Mouse (Mus musculus): Measurements from ENCODE around the gene Tspan10. TPM values are rescaled to one million over a fixed set of nuclear protein-coding genes. Genes with fewer than 3 reads are reported as not detected.
A peak's percentile ranks its signal among the peaks of the same experiment; 100 is the strongest.
"Not testable (repeated sequence)": the region's sequence is repeated elsewhere in the genome, so short reads cannot be mapped to it uniquely, and the experiment has no call there.

Gene Tspan10
- not detected in 2 replicates for polyA plus RNA-seq (2015; fragmentation: Nextera tagmentation; extraction: Ambion mirVana)

DNA sequence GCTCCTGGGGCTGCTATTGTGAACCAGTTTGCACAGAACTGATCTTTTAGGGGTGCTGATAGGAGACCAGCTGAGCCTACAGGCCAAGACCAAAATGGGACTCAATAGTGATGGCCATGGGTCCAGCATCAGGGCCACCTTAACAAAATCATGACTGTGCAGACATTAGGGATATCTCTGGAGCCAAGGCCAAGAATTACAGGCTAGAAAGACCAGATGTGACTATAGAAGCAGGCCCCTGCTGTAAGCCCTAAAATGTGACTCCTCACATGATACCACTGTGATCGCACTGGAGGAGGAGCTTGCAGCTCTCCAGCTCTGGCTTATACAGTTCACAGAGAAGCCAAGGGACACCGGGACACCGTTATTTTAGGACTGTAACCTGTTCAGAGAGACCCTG lies at the start of gene Tspan10:
TSS of gene Tspan10 (plus strand) at position 301 of the 400 bp plus-strand sequence.
- Histone ChIP-seq H3K4me1 (no peaks in the 10 kb centered on the region), H3K4me2 (no peak within 1 kb of the TSS), H3K36me3 (no peaks in the 10 kb centered on the region), H3K27ac (no peak within 1 kb of the TSS), H3K4me3 (replicated peaks) (no peak within 1 kb of the TSS), H3K9me3 (replicated peaks) (no peaks in the 10 kb centered on the region), H3K9ac (no peak within 1 kb of the TSS), H3K27me3 (no peaks in the 10 kb centered on the region)
- ATAC-seq (replicated peaks; ENCODE audit: low FRiP score), result no peak
- WGBS, result 91% methylated on average over 3 of the region's 3 CpGs

DNA sequence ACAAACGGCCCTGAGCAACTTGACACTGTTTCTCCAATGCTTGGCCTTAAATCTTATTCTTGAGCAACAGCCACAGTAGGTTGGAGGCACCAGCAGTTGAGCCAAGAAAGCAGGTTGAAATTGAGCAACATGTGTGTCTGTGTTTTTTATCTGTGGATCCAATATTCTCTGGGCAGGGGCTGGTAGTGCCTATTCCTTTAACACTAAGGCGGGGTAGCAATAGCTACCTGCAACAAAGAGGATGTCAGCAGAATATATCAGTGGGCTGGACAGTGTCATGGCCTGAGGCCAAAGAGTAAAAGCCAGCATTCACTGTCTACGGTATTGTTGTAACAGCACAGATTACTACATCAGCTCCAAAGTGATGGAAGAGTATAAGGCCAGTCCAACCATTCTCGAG lies 46.8 kb upstream of the Tspan10 start:
- no peak overlapping the region for H3K9ac ChIP-seq
- H3K36me3 ChIP-seq, result peaks cover 79% of the 10 kb centered on the region
- H3K9me3 ChIP-seq (replicated peaks), result no peaks in the 10 kb centered on the region
- H3K27me3 ChIP-seq, result no peaks in the 10 kb centered on the region
- H3K27ac ChIP-seq, result no peak overlapping the region
- ATAC-seq (replicated peaks; ENCODE audit: low FRiP score), result no peak
- no peak overlapping the region for H3K4me2 ChIP-seq
- 74% methylated on average over 4 of the region's 4 CpGs for WGBS
- no peaks in the 10 kb centered on the region for H3K4me1 ChIP-seq
- H3K4me3 ChIP-seq (replicated peaks), result no peak overlapping the region

DNA sequence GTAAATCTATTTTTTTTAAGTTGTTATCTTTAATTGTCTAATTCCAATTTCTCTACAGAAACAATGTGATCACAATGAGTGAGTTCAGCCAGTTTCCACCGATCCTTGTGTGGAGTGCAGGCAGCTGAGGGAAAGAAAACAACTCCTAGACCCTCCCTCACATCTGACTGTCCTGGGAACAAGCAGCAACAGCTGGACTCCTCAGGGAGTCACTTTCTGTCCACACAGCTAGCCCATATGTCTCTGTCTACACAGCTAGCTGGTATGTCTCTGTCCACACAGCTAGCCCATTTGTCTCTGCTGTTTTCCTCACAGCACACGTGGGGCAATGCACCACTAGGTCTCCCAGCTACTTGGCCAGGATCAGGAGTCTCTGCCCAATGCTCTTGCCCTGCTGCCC lies 44.8 kb upstream of the Tspan10 start:
- H3K4me3 ChIP-seq (replicated peaks), result no peak overlapping the region
- H3K27ac ChIP-seq, result no peak overlapping the region
- WGBS, result 44% methylated on average over 2 of the region's 2 CpGs
- no peaks in the 10 kb centered on the region for H3K27me3 ChIP-seq
- H3K9me3 ChIP-seq (replicated peaks), result no peaks in the 10 kb centered on the region
- H3K4me2 ChIP-seq, result no peak overlapping the region
- H3K36me3 ChIP-seq, result peaks cover 90% of the 10 kb centered on the region
- ATAC-seq (replicated peaks; ENCODE audit: low FRiP score), result no peak
- no peak overlapping the region for H3K9ac ChIP-seq
- H3K4me1 ChIP-seq, result no peaks in the 10 kb centered on the region

DNA sequence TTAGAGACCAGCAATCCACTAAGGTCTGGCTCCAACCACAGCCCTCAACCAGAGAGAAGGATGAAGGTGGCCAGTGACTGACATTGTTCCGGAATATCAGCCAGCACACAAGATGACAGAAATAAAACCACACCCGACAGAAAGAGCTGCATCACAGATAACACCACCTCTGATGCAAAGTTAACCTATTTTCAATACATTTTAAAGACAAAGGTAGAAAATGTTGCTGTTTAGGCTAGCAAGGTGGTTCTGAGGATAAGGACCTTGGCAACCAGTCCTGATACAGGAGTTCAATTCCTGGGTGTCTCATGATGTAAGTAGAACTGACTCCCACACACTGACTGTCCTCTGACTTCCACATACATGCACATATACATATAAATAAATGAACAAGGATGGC lies 43.1 kb upstream of the Tspan10 start:
- Histone ChIP-seq H3K4me2 (no peak overlapping the region), H3K36me3 (peaks cover 92% of the 10 kb centered on the region), H3K27me3 (no peaks in the 10 kb centered on the region), H3K4me1 (no peaks in the 10 kb centered on the region), H3K4me3 (replicated peaks) (no peak overlapping the region), H3K9me3 (replicated peaks) (no peaks in the 10 kb centered on the region), H3K9ac (no peak overlapping the region), H3K27ac (no peak overlapping the region)
- ATAC-seq (replicated peaks; ENCODE audit: low FRiP score), result no peak
- 94% methylated on average over 2 of the region's 2 CpGs for WGBS

DNA sequence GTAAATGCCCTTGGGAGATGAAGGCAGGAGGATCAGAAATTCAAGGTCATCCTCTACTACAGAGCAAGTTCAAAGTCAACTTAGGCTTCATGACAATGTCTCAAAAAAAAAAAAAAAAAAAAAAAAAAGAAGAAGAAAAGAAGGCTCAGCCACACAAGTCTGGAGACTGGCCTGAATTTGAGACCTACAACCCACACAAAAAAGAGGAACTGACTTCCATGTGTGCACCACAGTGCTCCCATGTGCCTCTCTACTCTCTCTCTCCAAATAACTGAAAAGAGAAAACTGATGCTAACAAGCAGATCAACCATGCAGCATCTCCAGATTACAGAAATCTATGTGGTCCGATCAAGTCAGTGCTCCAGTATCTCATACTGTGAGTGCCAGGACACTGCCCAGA lies 37.6 kb upstream of the Tspan10 start:
- no peak overlapping the region for H3K4me2 ChIP-seq
- H3K36me3 ChIP-seq, result peaks cover 100% of the 10 kb centered on the region
- no peaks in the 10 kb centered on the region for H3K27me3 ChIP-seq
- no peak overlapping the region for H3K4me3 ChIP-seq (replicated peaks)
- WGBS, result 100% methylated on average over 1 of the region's 1 CpGs
- H3K4me1 ChIP-seq, result no peaks in the 10 kb centered on the region
- no peak overlapping the region for H3K9ac ChIP-seq
- no peak for ATAC-seq (replicated peaks; ENCODE audit: low FRiP score)
- H3K27ac ChIP-seq, result no peak overlapping the region
- no peaks in the 10 kb centered on the region for H3K9me3 ChIP-seq (replicated peaks)

DNA sequence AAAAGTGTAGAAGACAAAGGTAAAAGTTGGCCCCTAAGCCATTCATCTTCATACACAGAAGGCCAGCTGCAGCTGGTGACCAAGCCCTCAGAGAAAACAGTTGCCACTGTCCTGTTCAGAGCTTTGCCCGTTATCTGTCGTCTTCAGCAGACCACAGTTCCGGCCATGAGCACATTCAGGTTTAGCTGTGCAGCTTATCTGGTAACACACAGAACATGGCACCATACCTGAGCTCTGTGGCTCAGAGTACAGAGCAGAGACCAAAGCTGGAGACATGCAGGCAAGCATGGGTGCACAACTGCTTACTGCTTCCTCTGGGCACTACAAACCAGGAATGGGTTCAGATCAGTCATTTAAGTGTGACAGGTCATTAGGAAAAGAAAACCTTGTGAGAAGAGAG lies 36.6 kb upstream of the Tspan10 start:
- no peak overlapping the region for H3K27ac ChIP-seq
- no peak for ATAC-seq (replicated peaks; ENCODE audit: low FRiP score)
- no peaks in the 10 kb centered on the region for H3K9me3 ChIP-seq (replicated peaks)
- H3K4me3 ChIP-seq (replicated peaks), result no peak overlapping the region
- H3K4me1 ChIP-seq, result no peaks in the 10 kb centered on the region
- no peak overlapping the region for H3K4me2 ChIP-seq
- H3K27me3 ChIP-seq, result no peaks in the 10 kb centered on the region
- H3K36me3 ChIP-seq, result peaks cover 100% of the 10 kb centered on the region
- H3K9ac ChIP-seq, result no peak overlapping the region
- WGBS, result 97% methylated on average over 3 of the region's 3 CpGs

DNA sequence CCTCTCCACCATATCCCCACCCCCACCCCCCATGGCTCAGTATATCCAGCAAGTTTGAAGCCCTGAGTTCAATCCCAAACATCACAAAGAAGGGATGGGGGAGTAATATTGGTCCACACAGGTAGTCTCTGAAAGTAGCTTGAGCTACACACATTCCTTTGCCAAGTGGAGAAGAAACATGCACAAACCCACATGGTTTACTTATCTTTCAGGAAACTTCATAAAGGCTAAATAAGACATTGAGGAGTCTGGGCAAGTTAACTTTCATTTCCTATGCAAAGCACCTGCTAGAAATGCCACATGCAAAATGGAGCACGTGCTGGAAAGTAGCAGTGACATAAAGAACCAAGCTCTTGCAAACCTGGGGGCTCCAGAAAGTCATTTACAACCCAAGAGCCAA lies 36.0 kb upstream of the Tspan10 start:
- no peak overlapping the region for H3K4me3 ChIP-seq (replicated peaks)
- no peak for ATAC-seq (replicated peaks; ENCODE audit: low FRiP score)
- WGBS, result 95% methylated on average over 1 of the region's 1 CpGs

DNA sequence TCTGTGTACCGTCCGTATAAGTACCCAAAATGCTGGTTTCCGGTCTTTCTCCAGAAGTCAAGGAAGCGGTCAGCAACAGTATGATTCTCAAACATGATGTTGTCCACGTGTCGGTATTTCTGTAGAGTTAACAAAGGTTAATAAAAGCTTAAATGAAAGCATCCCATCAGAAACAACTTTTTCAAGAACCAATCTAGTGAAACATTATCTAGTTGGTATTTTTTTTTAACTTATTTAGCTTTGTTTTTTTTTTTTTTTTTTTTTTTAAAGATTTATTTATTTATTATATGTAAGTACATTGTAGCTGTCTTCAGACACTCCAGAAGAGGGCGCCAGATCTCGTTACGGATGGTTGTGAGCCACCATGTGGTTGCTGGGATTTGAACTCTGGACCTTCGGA lies 28.8 kb upstream of the Tspan10 start:
- not testable (repeated sequence) for H3K4me1 ChIP-seq; H3K9me3 ChIP-seq (replicated peaks); H3K9ac ChIP-seq; H3K4me3 ChIP-seq (replicated peaks); H3K27me3 ChIP-seq; H3K27ac ChIP-seq; ATAC-seq (replicated peaks; ENCODE audit: low FRiP score); H3K4me2 ChIP-seq
- WGBS, result 94% methylated on average over 7 of the region's 10 CpGs
- peaks cover 96% of the 10 kb centered on the region for H3K36me3 ChIP-seq

More for the DNA sequence above, 36.0 kb upstream of the Tspan10 start:
- Histone ChIP-seq H3K27ac (no peak overlapping the region), H3K27me3 (no peaks in the 10 kb centered on the region), H3K36me3 (peaks cover 100% of the 10 kb centered on the region), H3K4me1 (no peaks in the 10 kb centered on the region), H3K9ac (no peak overlapping the region), H3K4me2 (no peak overlapping the region), H3K9me3 (replicated peaks) (no peaks in the 10 kb centered on the region)

DNA sequence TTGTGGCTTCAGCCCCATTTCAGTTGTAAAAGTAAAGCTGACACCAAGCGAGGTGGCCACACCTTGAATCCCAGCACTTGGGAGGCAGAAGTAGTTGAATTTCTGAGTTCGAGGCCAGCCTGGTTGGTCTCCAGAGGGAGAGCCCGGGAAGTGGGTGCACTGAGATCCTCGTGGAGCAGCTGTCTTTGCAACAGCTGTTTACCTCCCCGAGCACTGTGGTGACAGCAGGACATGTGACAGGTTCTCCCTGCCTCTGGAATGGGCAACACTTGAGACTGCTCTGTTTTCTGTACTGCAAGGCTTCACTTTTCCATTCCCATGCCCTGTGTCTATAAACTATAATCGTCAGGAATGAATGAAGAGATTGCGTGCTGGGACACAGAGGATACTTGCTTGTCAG lies 24.6 kb upstream of the Tspan10 start:
- Histone ChIP-seq H3K27ac (no peak overlapping the region), H3K36me3 (peaks cover 92% of the 10 kb centered on the region), H3K27me3 (no peaks in the 10 kb centered on the region), H3K4me2 (no peak overlapping the region), H3K4me1 (peaks cover 18% of the 10 kb centered on the region), H3K9ac (no peak overlapping the region), H3K9me3 (replicated peaks) (no peaks in the 10 kb centered on the region), H3K4me3 (replicated peaks) (no peak overlapping the region)
- 89% methylated on average over 7 of the region's 7 CpGs for WGBS
- no peak for ATAC-seq (replicated peaks; ENCODE audit: low FRiP score)

DNA sequence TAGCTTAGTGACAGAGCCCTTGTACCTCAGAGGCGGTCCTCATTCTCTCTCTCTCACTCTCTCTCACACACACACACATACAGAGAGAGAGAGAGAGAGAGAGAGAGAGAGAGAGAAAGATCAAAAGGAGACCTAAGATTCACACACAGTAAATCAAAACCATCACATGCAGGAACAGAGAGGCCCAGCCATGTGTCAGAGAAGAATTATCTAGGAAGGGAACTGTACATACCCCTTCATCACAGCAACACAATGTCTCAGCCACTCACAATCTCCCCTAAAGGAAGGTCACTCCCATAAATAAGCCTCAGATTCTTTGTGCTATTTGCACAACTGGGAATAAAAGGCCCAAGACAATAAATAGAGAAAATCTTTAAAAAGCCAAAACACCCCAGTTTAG lies 23.9 kb upstream of the Tspan10 start:
- 91% methylated on average over 1 of the region's 1 CpGs for WGBS
- peaks cover 25% of the 10 kb centered on the region for H3K4me1 ChIP-seq
- no peak overlapping the region for H3K9ac ChIP-seq
- H3K27me3 ChIP-seq, result no peaks in the 10 kb centered on the region
- no peak for ATAC-seq (replicated peaks; ENCODE audit: low FRiP score)
- H3K9me3 ChIP-seq (replicated peaks), result no peaks in the 10 kb centered on the region
- no peak overlapping the region for H3K4me3 ChIP-seq (replicated peaks)
- H3K4me2 ChIP-seq, result no peak overlapping the region
- H3K27ac ChIP-seq, result no peak overlapping the region
- H3K36me3 ChIP-seq, result peaks cover 89% of the 10 kb centered on the region

DNA sequence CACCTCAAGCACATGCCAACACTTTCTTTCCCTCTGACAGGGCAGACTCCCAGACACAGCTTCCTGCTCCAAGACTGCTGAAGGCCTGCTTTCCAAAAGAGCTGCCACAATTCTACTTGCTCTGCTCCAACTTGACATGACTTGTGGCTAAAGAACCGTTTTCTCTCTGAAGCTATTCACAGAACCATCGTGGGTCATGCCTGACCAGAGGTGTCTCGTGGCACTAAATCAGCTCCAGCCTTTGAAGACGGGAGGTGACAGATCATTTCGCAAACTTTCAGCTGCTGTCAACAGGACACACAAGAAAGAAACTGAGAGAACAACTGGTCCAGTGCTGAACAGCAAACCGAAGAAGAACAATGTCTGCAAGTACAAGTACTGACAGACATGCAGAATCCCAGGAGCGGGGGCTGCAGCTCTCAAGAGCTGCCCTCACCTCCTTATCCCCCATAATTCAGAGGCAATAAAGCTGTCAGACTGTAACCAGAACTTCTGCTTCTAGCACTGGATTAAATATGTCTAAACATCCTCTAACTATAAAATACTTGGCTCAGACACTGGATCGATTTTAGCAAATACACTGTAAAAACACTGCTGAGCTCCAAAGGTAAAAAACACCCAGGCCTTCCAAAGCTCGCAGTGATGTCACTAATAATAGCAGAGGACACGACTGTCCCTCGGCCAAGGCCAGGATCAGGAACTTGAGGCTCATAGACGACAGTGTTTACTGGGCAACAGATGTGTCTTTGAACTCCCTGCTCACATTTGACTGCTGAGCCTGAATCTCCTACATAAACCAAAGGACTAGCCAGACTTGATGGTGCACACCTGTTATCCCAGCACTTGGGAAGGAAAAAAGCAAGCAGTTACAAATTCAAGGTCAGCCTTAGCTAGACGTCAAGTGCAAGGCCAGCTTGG lies 19.5 kb upstream of the Tspan10 start:
- Histone ChIP-seq H3K27me3 (no peaks in the 10 kb centered on the region), H3K27ac (peak overlapping the region; percentile 84), H3K4me1 (peaks cover 34% of the 10 kb centered on the region), H3K4me2 (no peak overlapping the region), H3K4me3 (replicated peaks) (no peak overlapping the region), H3K9ac (no peak overlapping the region), H3K9me3 (replicated peaks) (no peaks in the 10 kb centered on the region), H3K36me3 (peaks cover 85% of the 10 kb centered on the region)
- ATAC-seq (replicated peaks; ENCODE audit: low FRiP score), result peak; percentile 84
- 24% methylated on average over 13 of the region's 13 CpGs for WGBS

DNA sequence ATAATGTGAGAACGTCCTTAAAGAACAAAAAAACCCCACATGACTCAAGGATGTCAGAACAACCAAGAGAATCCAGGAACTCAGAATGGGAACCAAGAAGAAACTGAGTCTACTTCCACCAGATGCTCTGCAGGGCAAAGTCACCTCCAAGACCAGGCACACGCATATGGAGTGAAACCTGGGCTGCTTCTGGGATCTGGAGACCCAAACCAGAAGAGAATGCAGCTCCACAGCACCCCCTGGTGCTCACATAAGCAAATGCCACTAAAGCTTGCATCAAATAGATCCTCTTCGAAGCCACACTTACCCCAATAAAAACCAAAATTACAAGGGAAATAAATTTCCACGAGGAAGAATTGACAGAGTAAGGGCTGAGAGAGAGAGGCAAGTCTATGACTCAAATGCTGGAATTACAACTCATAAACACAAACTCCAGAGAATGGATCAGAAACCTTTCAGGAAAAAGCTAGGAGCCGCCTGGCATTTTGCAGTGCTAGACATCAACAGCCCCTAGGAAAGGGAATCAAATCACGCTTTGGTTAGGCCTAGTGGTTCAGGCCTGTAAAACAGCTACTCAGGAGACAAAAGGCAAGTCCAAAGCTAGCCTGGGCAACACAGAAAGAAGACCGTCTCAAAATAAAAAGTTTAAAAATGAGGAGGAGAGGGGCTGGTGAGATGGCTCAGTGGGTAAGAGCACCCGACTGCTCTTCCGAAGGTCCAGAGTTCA lies 18.7 kb upstream of the Tspan10 start:
- peaks cover 85% of the 10 kb centered on the region for H3K36me3 ChIP-seq
- H3K27me3 ChIP-seq, result no peaks in the 10 kb centered on the region
- no peaks in the 10 kb centered on the region for H3K9me3 ChIP-seq (replicated peaks)
- peak overlapping the region; percentile 84 for H3K27ac ChIP-seq
- H3K9ac ChIP-seq, result no peak overlapping the region
- 50% methylated on average over 9 of the region's 9 CpGs for WGBS
- no peak overlapping the region for H3K4me3 ChIP-seq (replicated peaks)
- peak; percentile 10; the same call in 1 of the 2 replicates for ATAC-seq (replicated peaks; ENCODE audit: low FRiP score)
- peaks cover 34% of the 10 kb centered on the region for H3K4me1 ChIP-seq
- no peak overlapping the region for H3K4me2 ChIP-seq

Data from kidney, embryonic 15.5 days (tissue).